Mouse (Mus musculus) left cerebral cortex, adult 8-10 months (tissue): ENCODE results near the gene Ccdc185. TPM values are rescaled to one million over a fixed set of nuclear protein-coding genes. Genes with fewer than 3 reads are reported as not detected.
A peak's percentile ranks its signal among the peaks of the same experiment; 100 is the strongest.

ENCODE experiments used
- DNase-seq, 2 experiments: peaks; one replicate each; pipeline ENCODE4 v3.0.0; 2022; ENCODE audit warnings: low spot score in 2 of 2
- total RNA-seq, 4 experiments: library from RNA; stranded (reverse); gene quantifications; 2 replicates each; pipeline ENCODE4 v1.2.4; 2022

The Ccdc185 gene
- total RNA-seq, 4 experiments from 2014 or later = 0.17 to 0.51 (median 0.22) TPM

GRCm38 (mm10) chr1:182747834-182748233 is 1.1 kb downstream of the Ccdc185 start:
- no peak for DNase-seq

DNA sequence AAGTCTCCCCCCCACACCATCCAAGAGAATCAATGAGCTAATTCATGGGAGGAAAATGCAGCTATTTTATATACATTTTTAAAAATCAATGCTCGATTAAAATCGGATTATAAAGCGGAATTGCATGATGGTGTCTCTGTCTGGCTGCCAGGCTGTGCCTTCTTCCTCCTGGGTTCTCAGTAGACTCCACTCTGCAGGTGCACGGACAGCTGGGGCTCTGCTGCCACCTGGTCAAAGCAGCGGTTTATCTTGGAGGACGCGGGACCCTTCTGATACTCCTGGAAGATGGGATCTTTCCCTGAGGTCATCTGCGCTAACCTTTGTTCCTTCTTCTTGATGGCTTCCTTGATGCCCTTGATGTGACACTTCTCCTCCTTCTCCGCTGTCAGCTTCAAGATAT is 1.9 kb downstream of the Ccdc185 start:
- no peak for DNase-seq

- DNase-seq = no peak
Observed at GRCm38 (mm10) chr1:182735891-182736290, 13.1 kb downstream of the Ccdc185 start.

DNA sequence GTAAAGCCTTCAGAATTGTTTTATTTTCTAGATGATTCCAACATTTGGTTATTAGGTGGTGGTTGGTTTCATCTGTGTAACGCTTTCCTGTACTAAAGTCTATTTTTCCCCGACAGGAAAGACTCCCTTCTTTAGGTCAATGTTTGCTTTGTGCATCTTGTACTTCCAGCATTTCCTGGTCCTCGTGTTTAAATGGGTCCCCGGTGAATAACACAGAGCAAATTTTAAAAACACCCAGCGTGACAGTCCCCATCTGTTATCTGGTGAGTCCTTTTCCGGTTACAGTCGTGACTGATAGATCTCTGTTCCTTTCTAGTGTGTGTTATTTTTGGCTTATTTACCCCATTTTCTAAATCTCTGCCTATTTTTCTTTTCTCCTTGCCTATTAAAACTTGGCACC is 16.3 kb downstream of the Ccdc185 start:
- no peak for DNase-seq

GRCm38 (mm10) chr1:182729002-182729401 is 20.0 kb downstream of the Ccdc185 start:
- DNase-seq = no peak

GRCm38 (mm10) chr1:182727541-182727940 is 21.4 kb downstream of the Ccdc185 start:
- peak in 1 of 2 experiments; percentile 16 for DNase-seq

GRCm38 (mm10) chr1:182714236-182714935 is 34.6 kb downstream of the Ccdc185 start:
- DNase-seq = no peak

DNA sequence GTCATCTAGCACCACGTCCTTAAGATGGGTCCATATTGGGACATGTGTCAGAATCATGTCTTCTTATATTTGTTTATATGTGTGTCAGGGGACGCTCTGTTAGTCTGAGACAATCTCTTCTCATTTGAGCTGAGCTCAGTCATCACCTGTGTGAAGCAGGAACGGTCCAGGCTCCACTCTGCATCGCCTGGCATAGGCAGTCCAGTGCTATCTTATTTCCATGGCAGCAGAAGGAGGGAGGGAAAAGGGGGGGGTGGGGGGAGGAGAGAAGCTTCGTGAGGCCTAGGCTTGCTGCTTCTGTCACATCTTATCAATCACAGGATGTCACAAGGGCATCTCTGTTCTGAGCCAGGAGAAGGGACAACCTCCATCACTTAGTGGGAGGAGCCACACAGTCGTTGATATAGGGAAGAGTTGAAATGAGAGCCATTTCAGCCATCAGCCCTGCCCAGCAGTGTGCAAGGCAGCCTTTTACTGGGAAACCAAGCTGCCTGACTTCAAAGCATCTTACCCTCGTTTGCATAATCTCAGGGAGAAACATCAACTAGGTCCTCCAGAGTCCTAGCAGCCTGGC is 37.5 kb downstream of the Ccdc185 start:
- no peak for DNase-seq

DNA sequence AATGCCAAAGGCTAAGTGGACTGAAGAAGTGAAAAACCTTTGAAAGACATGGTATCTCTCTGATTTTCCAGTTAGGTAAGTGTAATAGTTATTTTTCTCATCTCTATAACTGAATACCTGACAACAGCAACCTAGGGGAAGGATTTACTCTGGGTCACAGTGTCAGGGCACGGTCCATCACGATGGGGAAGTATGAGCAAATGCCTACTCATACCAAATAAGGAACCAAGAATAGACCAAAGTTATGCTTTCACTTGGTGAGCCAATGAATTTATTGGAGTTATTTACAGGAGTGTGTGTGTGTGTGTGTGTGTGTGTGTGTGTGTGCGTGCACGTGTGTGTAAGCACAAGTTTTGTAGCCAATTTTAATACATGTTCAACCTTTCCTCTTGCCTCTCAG is 41.5 kb downstream of the Ccdc185 start:
- DNase-seq = no peak

GRCm38 (mm10) chr1:182704882-182705281 is 44.1 kb downstream of the Ccdc185 start:
- DNase-seq = no peak

GRCm38 (mm10) chr1:182699392-182700347 is 49.3 kb downstream of the Ccdc185 start:
- no peak for DNase-seq

Other genes with a start within 250 kb of the Ccdc185 start
- 10 to 100 TPM; 66.6 to 73.1 (median 71.6) TPM for gene Capn2, start 231.6 kb downstream of the Ccdc185 start, total RNA-seq
- gene Capn8, start 184.2 kb downstream of the Ccdc185 start, total RNA-seq = under 1 TPM in 1 of 4 experiments, not detected in 3; 0.18 TPM
- 100 to 1,000 TPM; 106 to 118 (median 116) TPM for gene Susd4, start 14.7 kb upstream of the Ccdc185 start, total RNA-seq
- gene Tlr5, start 205.6 kb upstream of the Ccdc185 start, total RNA-seq = under 1 TPM; 0.16 to 0.94 (median 0.64) TPM